Mouse (Mus musculus) bone marrow, adult 2 months (tissue): ENCODE results near the gene Itpkc. TPM values are rescaled to one million over a fixed set of nuclear protein-coding genes. Genes with fewer than 3 reads are reported as not detected.

Source experiments
- H3K27ac ChIP-seq: fragments of 200-500 bp; 2 replicates; pipeline ENCODE4 v1.5.1; 2012; ENCODE audit warnings: low read depth, mild to moderate bottlenecking, control low read depth, inconsistent platforms, low read length; ENCODE audit not compliant: control insufficient read depth, poor library complexity, insufficient read depth
- H3K4me1 ChIP-seq: fragments of 200-500 bp; 2 replicates; pipeline ENCODE4 v1.6.1; 2011; ENCODE audit warnings: low read length; ENCODE audit not compliant: control insufficient read depth, insufficient read depth
- H3K4me3 ChIP-seq: fragments of 200-500 bp; replicated peaks from 2 replicates; pipeline ENCODE3; 2011; ENCODE audit warnings: mild to moderate bottlenecking, low read depth, low read length, control low read depth; ENCODE audit not compliant: control insufficient read depth
- CTCF ChIP-seq: fragments of 200-500 bp; IDR thresholded peaks from 2 replicates; pipeline ENCODE4 v1.5.1; 2011; ENCODE audit warnings: low read length, control low read depth; ENCODE audit not compliant: control insufficient read depth, insufficient read depth
- POLR2A ChIP-seq: fragments of 200-500 bp; IDR thresholded peaks from 2 replicates; pipeline ENCODE4 v1.6.1; 2011; ENCODE audit warnings: low read depth, mild to moderate bottlenecking, control low read depth, low read length, borderline replicate concordance; ENCODE audit not compliant: control insufficient read depth
- WGBS: fragments of 180-500 bp; shearing (Covaris S2); methylation state at CpG from one replicate; pipeline ENCODE4 v1.1.7; 2018; 5-methylcytosine and 5-hydroxymethylcytosine counted together
- polyA plus RNA-seq: library from polyadenylated mRNA; stranded (reverse); fragments of >200 nt; gene quantifications from 2 replicates; pipeline ENCODE4 v1.2.4, GENCODE M21; 2011; ENCODE audit warnings: low replicate concordance; ENCODE audit not compliant: missing spikeins, insufficient read depth, insufficient read length

Itpkc gene
- polyA plus RNA-seq, result 0.50 and 2.5 TPM in 2 replicates

DNA sequence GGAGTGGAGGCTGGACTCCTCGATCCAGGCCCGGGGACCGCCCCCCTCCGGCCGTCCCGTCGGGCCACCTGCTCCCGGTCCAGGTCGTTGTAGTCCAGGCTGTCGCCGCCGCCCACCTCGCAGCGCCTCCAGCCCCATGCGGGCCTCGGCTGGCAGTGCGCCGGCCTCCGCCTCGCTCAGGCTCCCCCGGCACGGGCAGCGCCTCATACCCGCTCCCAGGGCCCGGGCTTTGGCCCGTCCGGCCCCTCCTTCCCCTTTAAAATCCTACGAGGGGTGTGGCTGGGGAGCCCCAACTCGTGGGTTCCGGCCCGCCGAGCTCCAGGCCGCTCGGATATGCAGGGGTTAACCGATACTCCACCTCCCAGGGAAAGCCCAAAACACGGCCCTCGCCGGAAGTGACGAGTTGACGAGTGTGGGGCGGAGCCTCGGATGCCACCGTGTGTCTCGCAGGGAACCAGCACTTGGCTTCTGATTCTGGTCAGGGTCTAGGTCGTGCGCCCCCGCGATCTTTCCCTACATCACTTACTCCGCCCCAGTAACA is at the start of gene Itpkc:
Gene Itpkc, minus strand, starts transcription at position 381 of the 541 bp plus-strand sequence.
- TF ChIP-seq POLR2A, result peak; percentile 90; the same call in 1 of the 2 replicates
- no peak for TF ChIP-seq CTCF
- WGBS, result under 1% methylated on average over 49 of the region's 49 CpGs
- H3K4me3 ChIP-seq, result peak within 1 kb of the TSS; percentile 58
- peaks cover 4% of the 10 kb centered on the region; the same call in 1 of the 2 replicates for H3K4me1 ChIP-seq
- peak within 1 kb of the TSS; percentile 27 for H3K27ac ChIP-seq

DNA sequence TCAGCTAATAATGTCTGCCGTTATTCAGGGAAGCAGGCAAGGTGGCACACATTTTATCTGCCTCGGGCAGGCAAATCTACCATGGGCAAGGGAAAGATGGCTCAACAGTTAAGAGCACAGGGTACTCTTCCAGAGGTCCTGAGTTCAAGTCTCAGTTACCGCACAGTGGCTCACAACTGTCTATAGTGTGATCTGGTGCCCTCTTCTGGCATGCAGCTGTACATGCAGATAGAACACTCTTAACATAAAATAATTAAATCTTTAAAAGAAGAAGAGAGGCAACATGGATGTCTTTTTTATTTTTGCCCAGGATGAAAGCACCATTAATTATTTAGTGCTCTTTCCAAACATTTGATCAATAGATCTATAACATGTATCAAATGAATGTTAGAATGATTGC is 48.7 kb upstream of the Itpkc start:
- TF ChIP-seq POLR2A, result no peak
- TF ChIP-seq CTCF, result peak; percentile 35; the same call in 1 of the 2 replicates
- Histone ChIP-seq H3K4me3 (no peak overlapping the region), H3K27ac (no peak overlapping the region), H3K4me1 (no peaks in the 10 kb centered on the region)
- WGBS, result 84% methylated on average over 3 of the region's 3 CpGs

DNA sequence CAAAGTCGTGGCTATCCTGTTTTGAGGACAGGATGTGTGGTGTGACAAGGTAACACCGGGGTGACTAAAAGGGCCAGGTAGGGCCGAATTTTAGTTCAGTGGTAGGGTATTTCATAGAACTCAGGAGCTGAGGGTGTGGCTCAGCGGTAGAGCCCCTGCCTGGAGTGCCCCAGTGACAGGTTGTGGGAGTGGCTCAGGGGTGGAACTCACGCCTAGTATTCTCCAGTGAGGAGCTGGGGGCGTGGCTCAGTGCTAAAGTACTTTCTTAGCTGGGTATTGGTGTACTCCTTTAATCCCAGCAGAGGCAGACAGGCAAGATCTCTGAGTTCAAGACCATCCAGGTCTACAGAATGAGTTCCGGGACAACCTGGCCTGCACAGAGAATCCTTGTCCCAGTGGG is 47.6 kb upstream of the Itpkc start:
- TF ChIP-seq POLR2A (no peak), CTCF (no peak)
- 50% methylated on average over 7 of the region's 7 CpGs for WGBS
- Histone ChIP-seq H3K27ac (no peak overlapping the region), H3K4me1 (no peaks in the 10 kb centered on the region), H3K4me3 (no peak overlapping the region)

- 86% methylated on average over 4 of the region's 4 CpGs for WGBS
- no peaks in the 10 kb centered on the region for H3K4me1 ChIP-seq
- TF ChIP-seq POLR2A (no peak), CTCF (no peak)
- H3K4me3 ChIP-seq, result no peak overlapping the region
- H3K27ac ChIP-seq, result no peak overlapping the region
Measured at GRCm38 (mm10) chr7:27274916-27275315, 46.5 kb upstream of the Itpkc start.

GRCm38 (mm10) chr7:27273739-27274351 is 45.4 kb upstream of the Itpkc start:
- Histone ChIP-seq H3K4me1 (no peaks in the 10 kb centered on the region), H3K4me3 (no peak overlapping the region), H3K27ac (no peak overlapping the region)
- 76% methylated on average over 32 of the region's 32 CpGs for WGBS
- TF ChIP-seq POLR2A (no peak), CTCF (peak; percentile 51)

DNA sequence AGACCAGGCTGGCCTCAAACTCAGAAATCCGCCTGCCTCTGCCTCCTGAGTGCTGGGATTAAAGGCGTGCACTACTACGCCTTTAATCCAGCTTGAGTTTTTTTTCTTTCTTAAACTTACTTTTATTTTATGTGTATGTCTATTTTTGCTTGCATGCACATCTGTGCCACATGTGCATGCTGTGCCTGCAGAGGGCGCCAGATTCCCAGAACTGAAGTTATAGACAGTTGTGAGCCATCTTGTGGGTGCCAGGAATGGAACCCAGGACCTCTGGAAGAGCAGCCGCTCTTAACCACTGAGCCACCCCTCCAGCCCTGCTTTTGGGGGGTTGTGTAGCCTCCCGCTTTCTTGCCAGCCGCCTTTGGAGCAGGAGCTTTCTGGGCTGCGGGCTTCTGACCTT is 43.0 kb upstream of the Itpkc start:
- Histone ChIP-seq H3K27ac (no peak overlapping the region), H3K4me3 (no peak overlapping the region), H3K4me1 (no peaks in the 10 kb centered on the region)
- 89% methylated on average over 8 of the region's 8 CpGs for WGBS
- peak; percentile 22; the same call in 1 of the 2 replicates for TF ChIP-seq CTCF
- TF ChIP-seq POLR2A, result no peak

DNA sequence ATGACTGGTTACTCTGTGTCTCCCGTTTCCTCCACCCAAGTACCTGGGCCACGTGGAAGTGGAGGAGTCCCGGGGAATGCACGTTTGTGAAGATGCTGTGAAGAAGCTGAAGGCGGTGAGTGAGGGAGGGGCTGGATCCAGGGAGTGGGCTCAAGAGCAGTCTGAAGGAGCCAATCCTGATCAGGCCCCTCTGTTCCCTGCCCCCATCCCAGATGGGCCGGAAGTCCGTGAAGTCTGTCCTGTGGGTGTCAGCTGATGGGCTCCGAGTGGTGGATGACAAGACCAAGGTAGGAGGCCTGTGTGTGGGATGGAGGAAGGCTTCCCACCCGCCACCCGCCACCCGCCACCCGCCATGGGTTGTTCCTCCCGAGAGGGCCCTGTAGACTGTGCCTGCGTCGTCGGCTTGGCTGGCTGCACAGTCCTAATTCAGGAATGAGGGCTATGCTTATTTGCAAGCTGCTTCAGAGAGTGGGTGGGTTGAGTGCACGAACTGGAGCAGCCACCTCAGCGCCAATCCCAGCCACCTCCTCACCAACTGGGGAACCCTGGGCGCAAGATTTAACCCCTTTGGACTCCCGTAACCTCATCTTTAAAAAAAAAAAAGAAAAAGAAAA is 38.2 kb upstream of the Itpkc start:
- H3K27ac ChIP-seq, result no peak overlapping the region
- no peak overlapping the region for H3K4me3 ChIP-seq
- no peak for TF ChIP-seq POLR2A
- no peak for TF ChIP-seq CTCF
- H3K4me1 ChIP-seq, result no peaks in the 10 kb centered on the region
- WGBS, result 80% methylated on average over 20 of the region's 20 CpGs

- TF ChIP-seq CTCF (no peak), POLR2A (no peak)
- 89% methylated on average over 12 of the region's 12 CpGs for WGBS
Measured at GRCm38 (mm10) chr7:27264761-27265160, 36.3 kb upstream of the Itpkc start.

More at GRCm38 (mm10) chr7:27264761-27265160, 36.3 kb upstream of the Itpkc start:
- Histone ChIP-seq H3K4me3 (no peak overlapping the region), H3K4me1 (peaks cover 1% of the 10 kb centered on the region; the same call in 1 of the 2 replicates), H3K27ac (no peak overlapping the region)
